Mouse (Mus musculus): Measurements from ENCODE around the gene Klf9. TPM values are rescaled to one million over a fixed set of nuclear protein-coding genes. Genes with fewer than 3 reads are reported as not detected.

The Klf9 gene
- polyA plus RNA-seq, 1 experiment: 25.2 TPM

- TF ChIP-seq GATA1 (IDR thresholded peaks at IDR 0.05; ENCODE audit: low read length): no peak
Observed at GRCm38 (mm10) chr19:23149465-23150410, 8.7 kb downstream of the Klf9 start.

GRCm38 (mm10) chr19:23150556-23151265 lies 9.7 kb downstream of the Klf9 start:
- no peak for TF ChIP-seq GATA1 (IDR thresholded peaks at IDR 0.05; ENCODE audit: low read length)

- no peak for TF ChIP-seq GATA1 (IDR thresholded peaks at IDR 0.05; ENCODE audit: low read length)
Observed at GRCm38 (mm10) chr19:23151651-23152070, 10.6 kb downstream of the Klf9 start.

GRCm38 (mm10) chr19:23152201-23152640 lies 11.2 kb downstream of the Klf9 start:
- TF ChIP-seq GATA1 (IDR thresholded peaks at IDR 0.05; ENCODE audit: low read length): peak; percentile 23

GRCm38 (mm10) chr19:23152771-23153605 lies 12.0 kb downstream of the Klf9 start:
- TF ChIP-seq GATA1 (IDR thresholded peaks at IDR 0.05; ENCODE audit: low read length): no peak

GRCm38 (mm10) chr19:23153606-23154127 lies 12.6 kb downstream of the Klf9 start:
- no peak for TF ChIP-seq GATA1 (IDR thresholded peaks at IDR 0.05; ENCODE audit: low read length)

- no peak for TF ChIP-seq GATA1 (IDR thresholded peaks at IDR 0.05; ENCODE audit: low read length)
Observed at GRCm38 (mm10) chr19:23159780-23160395, 18.9 kb downstream of the Klf9 start.

GRCm38 (mm10) chr19:23162387-23162809 lies 21.4 kb downstream of the Klf9 start:
- TF ChIP-seq GATA1 (IDR thresholded peaks at IDR 0.05; ENCODE audit: low read length): no peak

GRCm38 (mm10) chr19:23162877-23163276 lies 21.9 kb downstream of the Klf9 start:
- no peak for TF ChIP-seq GATA1 (IDR thresholded peaks at IDR 0.05; ENCODE audit: low read length)

- no peak for TF ChIP-seq GATA1 (IDR thresholded peaks at IDR 0.05; ENCODE audit: low read length)
Observed at GRCm38 (mm10) chr19:23163361-23163760, 22.3 kb downstream of the Klf9 start.

GRCm38 (mm10) chr19:23164651-23165240 lies 23.7 kb downstream of the Klf9 start:
- TF ChIP-seq GATA1 (IDR thresholded peaks at IDR 0.05; ENCODE audit: low read length): no peak

- TF ChIP-seq GATA1 (IDR thresholded peaks at IDR 0.05; ENCODE audit: low read length): no peak
Observed at GRCm38 (mm10) chr19:23166550-23167284, 25.7 kb downstream of the Klf9 start.

- no peak for TF ChIP-seq GATA1 (IDR thresholded peaks at IDR 0.05; ENCODE audit: low read length)
Observed at GRCm38 (mm10) chr19:23168899-23169658, 28.1 kb downstream of the Klf9 start.
